Mouse (Mus musculus): ENCODE measurements at regions not wholly inside any gene's neighbourhood (a gene's known extent, or its start where the extent isn't known, plus 50 kb on each side); places are given as distances from the start of the nearest gene placed in this dataset.

DNA sequence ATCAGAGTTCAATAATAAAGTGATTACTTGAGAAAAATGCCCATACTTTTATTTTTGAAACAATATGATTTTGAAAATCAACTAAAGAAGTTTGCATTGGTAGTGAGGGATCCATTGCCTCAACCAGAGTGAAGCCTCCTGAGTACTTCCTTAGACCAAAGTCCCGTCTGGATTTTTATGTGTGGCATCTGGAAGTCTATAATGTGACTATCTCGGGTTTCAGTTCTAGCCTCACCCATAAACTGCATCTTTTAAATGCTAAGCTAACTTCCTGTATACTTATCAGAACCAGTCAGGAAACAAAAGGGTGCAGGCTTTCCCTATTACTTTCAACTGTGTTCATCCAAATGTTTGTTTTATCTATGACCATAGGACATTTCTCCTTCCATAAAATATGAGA lies 178.8 kb downstream of the Spry2 start:
- TF ChIP-seq CTCF (IDR thresholded peaks at IDR 0.05; ENCODE audit: borderline replicate concordance, insufficient read depth, low read length), result no peak
- TF ChIP-seq POLR2A (IDR thresholded peaks at IDR 0.05; ENCODE audit: low read depth, low read length), result no peak

All from embryonic fibroblast, embryonic 13.5 days (primary cell).